Mouse (Mus musculus) heart, adult 2 months (tissue): ENCODE measurements around the gene Crebrf. TPM values are rescaled to one million over a fixed set of nuclear protein-coding genes. Genes with fewer than 3 reads are reported as not detected.

ENCODE experiments used
- DNase-seq, 2 experiments: peaks; one replicate each; pipeline ENCODE4 v3.0.0; 2021
- H3K27ac ChIP-seq: fragments of 200-600 bp; 2 replicates; pipeline ENCODE4 v1.8.1; 2022
- H3K27me3 ChIP-seq: fragments of 200-500 bp; 2 replicates; pipeline ENCODE4 v1.6.1; 2012; ENCODE audit warnings: mild to moderate bottlenecking, low read length, inconsistent platforms, mixed read lengths; ENCODE audit not compliant: control insufficient read depth, insufficient read depth
- H3K36me3 ChIP-seq: fragments of 200-500 bp; 2 replicates; pipeline ENCODE4 v1.6.1; 2012; ENCODE audit warnings: low read length, inconsistent platforms; ENCODE audit not compliant: control insufficient read depth, insufficient read depth
- H3K4me1 ChIP-seq: fragments of 200-500 bp; 2 replicates; pipeline ENCODE4 v1.6.1; 2011; ENCODE audit warnings: low read length; ENCODE audit not compliant: control insufficient read depth, insufficient read depth
- H3K4me3 ChIP-seq: fragments of 200-600 bp; 2 replicates; pipeline ENCODE4 v1.8.1; 2022
- H3K79me2 ChIP-seq: fragments of 200-500 bp; replicated peaks from 2 replicates; pipeline ENCODE4 v1.6.1; 2012; ENCODE audit warnings: mild to moderate bottlenecking, inconsistent platforms, low read length, moderate library complexity, mixed read lengths; ENCODE audit not compliant: control insufficient read depth, insufficient read depth
- H3K9ac ChIP-seq: fragments of 200-500 bp; 2 replicates; pipeline ENCODE4 v1.6.1; 2012; ENCODE audit warnings: low read depth, mild to moderate bottlenecking, control low read depth, inconsistent platforms, low read length, mixed read lengths
- CTCF ChIP-seq: fragments of 200-600 bp; IDR thresholded peaks from 2 replicates; pipeline ENCODE4 v1.8.1; 2022; ENCODE audit warnings: antibody characterized with exemption, mild to moderate bottlenecking, moderate library complexity
- EP300 ChIP-seq: fragments of 200-500 bp; IDR thresholded peaks from 2 replicates; pipeline ENCODE4 v1.6.1; 2011; ENCODE audit warnings: low read depth, low read length, control low read depth; ENCODE audit not compliant: insufficient read depth
- POLR2A ChIP-seq: fragments of 200-500 bp; IDR thresholded peaks from 2 replicates; pipeline ENCODE4 v1.6.1; 2011; ENCODE audit warnings: mild to moderate bottlenecking, low read depth, low read length, control low read depth; ENCODE audit not compliant: insufficient read depth
- WGBS: fragments of 180-500 bp; shearing (Covaris S2); methylation state at CpG from one replicate; pipeline ENCODE4 v1.1.7; 2018; 5-methylcytosine and 5-hydroxymethylcytosine counted together
- intact Hi-C: fragments of 180-260 bp; cut with DNase I; formaldehyde crosslinking; loops from one replicate; pipeline ENCODE4 v1.15.1; 2025
- polyA plus RNA-seq: library from polyadenylated mRNA; depleted of rRNA; stranded (reverse); fragments of >200 nt; gene quantifications from 2 replicates; pipeline ENCODE4 v1.2.3, GENCODE M21; 2012
- total RNA-seq, 2 experiments: library from RNA; stranded (reverse); gene quantifications; 2 replicates each; pipeline ENCODE4 v1.2.3; 2021

Gene Crebrf
- total and polyA plus RNA-seq, 3 experiments: 6.1 to 72.9 (median 63.5) TPM

DNA sequence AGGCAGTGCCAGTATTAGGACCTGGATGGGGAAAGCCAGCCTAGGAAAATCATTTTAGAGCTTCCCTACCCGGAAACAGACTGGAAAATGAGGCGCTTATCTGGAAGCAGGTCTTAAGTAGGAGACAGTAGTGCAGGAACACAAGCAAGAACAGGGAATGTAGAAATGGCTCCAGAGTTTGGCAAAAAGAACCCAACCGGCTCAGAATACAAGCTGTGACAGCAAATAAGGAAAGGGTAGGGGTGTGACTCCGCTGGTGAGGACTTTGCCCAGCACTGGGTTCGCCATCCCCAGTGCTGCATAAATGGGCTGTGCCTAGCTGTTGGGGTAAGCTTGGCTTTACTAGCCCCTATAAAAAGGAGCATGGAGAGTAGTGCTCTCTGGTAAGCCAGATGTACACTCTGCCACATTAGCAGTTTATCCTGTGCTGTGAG, 66.2 kb downstream of the Crebrf start:
- H3K27me3 ChIP-seq: no peaks in the 10 kb centered on the region
- WGBS: 13% methylated on average over 5 of the region's 5 CpGs
- no peaks in the 10 kb centered on the region for H3K79me2 ChIP-seq
- peaks cover 2% of the 10 kb centered on the region for H3K4me1 ChIP-seq
- H3K36me3 ChIP-seq: peaks cover 2% of the 10 kb centered on the region; the same call in 1 of the 2 replicates
- TF ChIP-seq EP300 (no peak), POLR2A (no peak), CTCF (no peak)
- peak overlapping the region; percentile 80 for H3K9ac ChIP-seq
- peak overlapping the region; percentile 95 for H3K4me3 ChIP-seq
- peak overlapping the region; percentile 87 for H3K27ac ChIP-seq
- no peak for DNase-seq
- intact Hi-C loops: no loop called here

DNA sequence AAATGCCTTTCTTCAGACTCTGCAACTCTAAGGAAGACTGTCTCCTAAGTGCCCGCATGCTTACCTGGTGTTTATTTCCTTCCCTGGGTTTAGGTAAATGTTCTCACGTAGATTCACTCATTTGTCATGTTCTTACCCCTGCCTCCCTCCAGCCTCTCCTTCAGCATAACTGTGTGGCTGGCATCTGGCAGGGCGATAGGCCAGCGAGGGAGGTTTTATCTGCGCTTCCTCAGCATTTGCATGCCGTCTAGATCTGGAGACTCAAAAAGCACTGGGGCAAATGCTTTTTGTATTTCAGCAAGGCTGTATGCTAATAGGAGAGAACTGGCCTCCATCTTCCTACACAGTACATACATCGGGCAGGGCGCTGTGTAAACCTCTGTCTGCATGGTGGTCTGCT, 69.1 kb downstream of the Crebrf start:
- TF ChIP-seq POLR2A: no peak
- no peak for TF ChIP-seq EP300
- no peak for TF ChIP-seq CTCF
- no peak overlapping the region for H3K4me3 ChIP-seq
- intact Hi-C loops: no loop called here
- H3K27me3 ChIP-seq: no peaks in the 10 kb centered on the region
- H3K79me2 ChIP-seq: no peaks in the 10 kb centered on the region
- peaks cover 2% of the 10 kb centered on the region; the same call in 1 of the 2 replicates for H3K36me3 ChIP-seq
- DNase-seq: no peak
- no peak overlapping the region for H3K27ac ChIP-seq
- H3K9ac ChIP-seq: no peak overlapping the region
- WGBS: 87% methylated on average over 8 of the region's 8 CpGs
- peaks cover 2% of the 10 kb centered on the region for H3K4me1 ChIP-seq

DNA sequence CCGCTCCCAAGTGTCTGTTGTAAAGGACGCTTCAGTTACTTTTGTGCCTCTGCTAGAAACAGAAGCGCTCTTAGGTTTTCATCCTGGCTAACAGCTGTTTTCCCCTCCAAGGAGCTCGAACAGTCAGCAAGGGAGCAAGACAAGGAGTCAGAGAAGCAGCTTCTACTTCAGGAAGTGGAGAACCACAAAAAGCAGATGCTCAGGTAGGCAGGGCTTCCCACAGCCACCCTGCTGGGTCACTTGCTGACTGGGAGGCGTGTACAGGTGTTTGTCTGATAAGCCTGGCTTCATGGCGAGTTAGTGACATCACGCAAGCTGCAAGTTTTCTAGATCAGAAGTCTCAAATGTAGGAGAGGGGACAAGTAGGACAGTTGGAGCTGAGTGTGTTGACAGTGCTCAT, 71.1 kb downstream of the Crebrf start:
- Histone ChIP-seq H3K79me2 (no peaks in the 10 kb centered on the region), H3K4me1 (peaks cover 2% of the 10 kb centered on the region), H3K36me3 (peaks cover 1% of the 10 kb centered on the region; the same call in 1 of the 2 replicates), H3K27ac (no peak overlapping the region), H3K27me3 (no peaks in the 10 kb centered on the region), H3K9ac (no peak overlapping the region), H3K4me3 (no peak overlapping the region)
- DNase-seq: no peak
- intact Hi-C loops: no loop called here
- WGBS: 88% methylated on average over 7 of the region's 7 CpGs
- no peak for TF ChIP-seq CTCF
- TF ChIP-seq POLR2A: no peak
- TF ChIP-seq EP300: no peak

DNA sequence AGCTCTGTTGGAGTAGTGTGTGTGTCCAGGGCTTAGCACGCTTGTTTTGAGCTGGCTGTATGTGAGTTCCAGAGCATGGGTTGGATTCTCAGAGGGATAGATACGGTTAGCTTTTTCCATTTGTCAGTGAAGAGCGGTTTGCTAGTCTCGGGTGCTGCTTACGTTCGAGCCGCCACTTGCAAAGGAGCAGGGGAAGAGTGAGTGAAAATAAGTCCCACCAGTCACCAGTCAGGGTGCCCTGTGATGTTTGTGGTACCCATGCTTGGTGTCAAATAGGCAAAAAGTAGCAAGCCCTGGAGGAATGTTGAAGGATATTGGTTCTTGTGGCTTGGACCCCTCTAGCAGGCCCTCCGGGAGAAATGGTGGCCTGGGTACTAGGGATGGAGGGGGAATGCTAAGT, 73.5 kb downstream of the Crebrf start:
- intact Hi-C loops: no loop called here

DNA sequence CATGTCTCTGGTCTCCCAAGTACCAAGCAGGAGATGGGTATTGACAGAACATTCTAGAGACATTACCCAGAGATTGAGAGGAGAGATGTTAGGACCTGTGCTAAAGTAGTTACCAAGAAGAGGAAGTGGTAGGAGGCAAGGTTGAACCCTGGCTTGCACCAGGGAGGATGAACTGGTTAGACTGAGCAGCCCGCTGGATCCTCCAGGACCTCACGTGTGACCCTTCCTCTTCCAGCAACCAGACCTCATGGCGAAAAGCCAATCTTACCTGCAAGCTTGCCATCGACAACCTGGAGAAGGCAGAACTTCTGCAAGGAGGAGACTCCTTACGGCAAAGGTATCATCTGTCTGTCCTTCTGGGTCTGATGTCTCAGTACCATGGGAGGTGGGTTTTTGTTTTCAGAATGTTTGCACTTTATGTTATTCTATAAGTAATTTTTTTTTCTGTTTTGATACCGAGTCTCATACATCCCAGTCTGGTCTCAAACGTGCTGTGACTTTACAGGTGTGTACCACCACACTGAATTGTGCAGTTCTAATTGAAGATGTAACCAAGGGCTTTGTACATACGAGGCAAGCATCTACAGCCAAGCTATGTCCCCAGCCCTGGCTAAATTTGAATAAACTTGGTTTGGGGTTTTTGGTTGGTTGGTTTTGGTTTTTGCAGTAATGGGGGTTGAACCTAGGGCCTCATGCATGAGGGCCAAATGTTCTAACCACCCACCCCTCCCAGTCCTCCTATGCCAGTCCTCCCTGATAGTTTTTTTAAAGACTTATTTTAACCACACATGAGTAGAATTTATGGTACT, 74.2 kb downstream of the Crebrf start:
- no peaks in the 10 kb centered on the region; the same call in 1 of the 2 replicates for H3K4me1 ChIP-seq
- H3K9ac ChIP-seq: no peak overlapping the region
- no peak for DNase-seq
- H3K4me3 ChIP-seq: no peak overlapping the region
- no peaks in the 10 kb centered on the region for H3K36me3 ChIP-seq
- H3K79me2 ChIP-seq: no peaks in the 10 kb centered on the region
- H3K27ac ChIP-seq: no peak overlapping the region
- WGBS: 92% methylated on average over 8 of the region's 8 CpGs
- TF ChIP-seq POLR2A (no peak), EP300 (no peak), CTCF (no peak)
- intact Hi-C loops: no loop called here
- H3K27me3 ChIP-seq: no peaks in the 10 kb centered on the region

More for the DNA sequence above, 73.5 kb downstream of the Crebrf start:
- no peaks in the 10 kb centered on the region for H3K27me3 ChIP-seq
- no peaks in the 10 kb centered on the region for H3K36me3 ChIP-seq
- no peaks in the 10 kb centered on the region; the same call in 1 of the 2 replicates for H3K4me1 ChIP-seq
- no peaks in the 10 kb centered on the region for H3K79me2 ChIP-seq
- no peak for DNase-seq
- no peak overlapping the region for H3K4me3 ChIP-seq
- H3K9ac ChIP-seq: no peak overlapping the region
- H3K27ac ChIP-seq: no peak overlapping the region
- 96% methylated on average over 8 of the region's 8 CpGs for WGBS
- no peak for TF ChIP-seq POLR2A

DNA sequence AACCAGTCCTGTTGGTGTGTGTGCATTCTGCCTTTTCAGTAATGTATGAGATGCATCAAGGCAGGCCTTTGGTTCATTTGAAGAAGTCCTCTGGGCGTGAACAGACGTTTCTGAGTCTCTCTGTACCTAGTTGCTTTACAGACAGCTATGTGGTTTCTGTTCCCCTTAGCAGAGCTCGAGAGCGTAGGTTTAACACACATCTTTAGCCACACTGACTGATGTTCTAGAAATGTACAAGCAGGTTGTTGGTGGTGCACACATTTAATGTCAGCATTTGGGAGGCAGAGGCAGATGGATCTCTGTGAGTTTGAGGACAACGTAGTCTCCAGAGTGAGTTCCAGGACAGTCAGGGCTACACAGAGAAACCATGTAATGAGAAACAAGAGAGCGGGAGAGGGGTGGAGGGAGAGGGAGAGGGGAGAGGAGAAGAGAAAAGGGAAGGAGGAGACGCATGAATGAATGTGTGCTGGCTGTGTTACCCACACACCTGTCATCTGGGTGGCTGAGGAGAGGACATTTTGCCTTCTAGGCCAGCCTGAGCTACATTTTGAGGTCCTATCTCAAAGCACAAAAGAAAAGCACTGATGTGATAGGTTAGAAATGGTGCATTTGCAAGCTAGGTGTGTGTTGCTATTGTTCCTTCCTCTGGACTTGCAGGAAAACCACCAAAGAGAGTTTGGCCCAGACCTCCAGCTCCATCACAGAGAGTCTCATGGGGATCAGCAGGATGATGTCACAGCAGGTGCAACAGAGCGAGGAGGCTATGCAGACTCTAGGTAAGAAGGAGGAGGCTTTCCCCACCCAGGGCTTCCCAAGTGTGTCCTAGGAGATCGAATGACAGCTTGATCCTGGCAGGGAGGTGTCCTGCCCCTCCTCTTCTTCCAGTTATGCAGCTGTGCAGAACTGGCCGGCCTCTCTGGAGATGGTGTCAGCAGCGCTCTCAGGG, 75.1 kb downstream of the Crebrf start:
- 91% methylated on average over 11 of the region's 11 CpGs for WGBS
- Histone ChIP-seq H3K79me2 (no peaks in the 10 kb centered on the region), H3K4me1 (no peaks in the 10 kb centered on the region; the same call in 1 of the 2 replicates), H3K27ac (no peak overlapping the region), H3K4me3 (no peak overlapping the region), H3K36me3 (no peaks in the 10 kb centered on the region), H3K27me3 (no peaks in the 10 kb centered on the region), H3K9ac (no peak overlapping the region)
- no peak for DNase-seq
- intact Hi-C loops: no loop called here
- TF ChIP-seq EP300: no peak
- TF ChIP-seq CTCF: no peak
- no peak for TF ChIP-seq POLR2A
